Mouse (Mus musculus) kidney, adult 2 months (tissue): ENCODE measurements at regions not wholly inside any gene's neighbourhood (a gene's known extent, or its start where the extent isn't known, plus 50 kb on each side); places are given as distances from the start of the nearest gene placed in this dataset.

Experiments used
- DNase-seq: peaks from one replicate; pipeline ENCODE4 v3.0.0; 2021
- H3K27ac ChIP-seq: fragments of 200-500 bp; 2 replicates; pipeline ENCODE4 v1.5.1; 2012; ENCODE audit warnings: low read depth, low read length, control low read depth, inconsistent platforms; ENCODE audit not compliant: insufficient read depth
- H3K27me3 ChIP-seq: fragments of 200-500 bp; replicated peaks from 2 replicates; pipeline ENCODE4 v1.6.1; 2012; ENCODE audit warnings: mild to moderate bottlenecking, moderate library complexity, low read length, inconsistent platforms; ENCODE audit not compliant: control insufficient read depth, insufficient read depth
- H3K36me3 ChIP-seq: fragments of 200-500 bp; 2 replicates; pipeline ENCODE4 v1.6.1; 2012; ENCODE audit warnings: mild to moderate bottlenecking, moderate library complexity, low read length, inconsistent platforms; ENCODE audit not compliant: control insufficient read depth, insufficient read depth
- H3K4me1 ChIP-seq: fragments of 200-500 bp; 2 replicates; pipeline ENCODE4 v1.6.1; 2011; ENCODE audit warnings: low read length; ENCODE audit not compliant: control insufficient read depth, insufficient read depth
- H3K4me3 ChIP-seq: fragments of 200-500 bp; 2 replicates; pipeline ENCODE4 v1.5.1; 2011; ENCODE audit warnings: mild to moderate bottlenecking, low read depth, low read length, control low read depth; ENCODE audit not compliant: insufficient read depth
- CTCF ChIP-seq: fragments of 200-500 bp; conservative IDR thresholded peaks from 2 replicates; pipeline ENCODE4 v1.5.1; 2011; ENCODE audit warnings: low read depth, mild to moderate bottlenecking, control low read depth, low read length, moderate library complexity, mixed read lengths; ENCODE audit not compliant: insufficient read depth, insufficient read length
- POLR2A ChIP-seq: fragments of 200-500 bp; IDR thresholded peaks from one replicate; pipeline ENCODE4 v1.6.1; 2011; ENCODE audit warnings: low read depth, low read length, control low read depth
- WGBS: fragments of 180-500 bp; shearing (Covaris S2); methylation state at CpG from one replicate; pipeline ENCODE4 v1.1.7; 2018; 5-methylcytosine and 5-hydroxymethylcytosine counted together

GRCm38 (mm10) chr3:17895869-17896268 lies 52.3 kb upstream of the Cypt12 start:
- no peak overlapping the region for H3K27ac ChIP-seq

GRCm38 (mm10) chr3:17896756-17897155 lies 51.5 kb upstream of the Cypt12 start:
- DNase-seq: no peak
- no peak for TF ChIP-seq CTCF
- TF ChIP-seq POLR2A: no peak

More at GRCm38 (mm10) chr3:17895869-17896268, 52.3 kb upstream of the Cypt12 start:
- no peaks in the 10 kb centered on the region for H3K4me1 ChIP-seq
- 32% methylated on average over 2 of the region's 2 CpGs for WGBS
- DNase-seq: no peak
- H3K4me3 ChIP-seq: no peak overlapping the region
- no peaks in the 10 kb centered on the region for H3K27me3 ChIP-seq
- TF ChIP-seq CTCF: no peak
- TF ChIP-seq POLR2A: no peak
- no peaks in the 10 kb centered on the region for H3K36me3 ChIP-seq

More at GRCm38 (mm10) chr3:17896756-17897155, 51.5 kb upstream of the Cypt12 start:
- Histone ChIP-seq H3K27ac (no peak overlapping the region), H3K4me1 (no peaks in the 10 kb centered on the region), H3K27me3 (no peaks in the 10 kb centered on the region), H3K36me3 (no peaks in the 10 kb centered on the region), H3K4me3 (no peak overlapping the region)
- 88% methylated on average over 4 of the region's 4 CpGs for WGBS
